ENCODE assay signal across 22 mouse cellular contexts in the genomic region with DNA sequence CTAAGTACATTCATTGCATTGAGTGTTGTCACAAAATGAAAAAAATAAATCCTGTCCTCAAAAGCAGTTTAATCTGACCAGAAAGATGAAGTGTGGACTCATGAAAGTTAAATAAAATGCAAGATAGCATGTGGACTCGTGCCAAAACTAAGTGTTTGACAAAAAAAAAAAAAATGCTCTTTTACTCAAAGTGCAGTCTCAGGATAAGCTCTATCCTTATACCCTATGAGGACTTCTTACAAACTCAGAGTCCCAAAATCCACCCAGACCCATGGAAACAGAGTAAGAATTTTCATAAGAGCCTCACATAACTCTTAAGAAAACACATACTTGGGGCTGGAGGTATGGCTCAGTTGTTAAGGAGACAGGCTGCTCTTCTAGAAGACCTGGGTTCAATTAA.
DNase-seq lines count a peak whose midpoint lies in the region; ATAC-seq and TF ChIP-seq lines count a peak whose summit lies in the region.
"Had no signal": no experiment of that assay in that cellular context is flagged by ENCODE, and none has a peak within 500 bp of the region (broad histone marks: within the 10 kb centered on the region; RNA-seq: fewer than 3 reads in every experiment).

No protein-coding gene starts in this region.

- no peak for TF ChIP-seq CTCF in lung, embryonic 14.5 days (IDR thresholded peaks at IDR 0.05; ENCODE audit: low read depth)
- no peak for TF ChIP-seq CTCF in lung, postnatal 0 days (IDR thresholded peaks at IDR 0.05)
- TF ChIP-seq CTCF in lung, adult 2 months (IDR thresholded peaks at IDR 0.05; ENCODE audit: insufficient read depth, low read length), result no peak

- H3K27ac ChIP-seq in lung, embryonic 14.5 days (ENCODE audit: low read depth), result no peak overlapping the region
- H3K27ac ChIP-seq in lung, embryonic 15.5 days, result no peak overlapping the region
- no peak overlapping the region for H3K27ac ChIP-seq in lung, embryonic 16.5 days (ENCODE audit: low read length)
- no peak overlapping the region for H3K27ac ChIP-seq in lung, postnatal 0 days (ENCODE audit: low read length)

- WGBS in lung, embryonic 14.5 days, result 9% methylated on average over 1 of the region's 1 CpGs
- WGBS in lung, embryonic 15.5 days, result 7% methylated on average over 1 of the region's 1 CpGs
- 18% methylated on average over 1 of the region's 1 CpGs for WGBS in lung, embryonic 16.5 days
- WGBS in lung, postnatal 0 days, result 19% methylated on average over 1 of the region's 1 CpGs
- WGBS in lung, adult 2 months, result 38% methylated on average over 1 of the region's 1 CpGs

- H3K9ac ChIP-seq in lung, embryonic 14.5 days, result no peak overlapping the region
- no peak overlapping the region for H3K9ac ChIP-seq in lung, embryonic 15.5 days
- H3K9ac ChIP-seq in lung, embryonic 16.5 days (ENCODE audit: low read length), result no peak overlapping the region
- no peak overlapping the region for H3K9ac ChIP-seq in lung, postnatal 0 days (replicated peaks; ENCODE audit: low read depth)

- no peak overlapping the region for H3K4me2 ChIP-seq in lung, embryonic 14.5 days
- H3K4me2 ChIP-seq in lung, embryonic 15.5 days, result no peak overlapping the region
- H3K4me2 ChIP-seq in lung, embryonic 16.5 days (ENCODE audit: low read depth, low read length), result no peak overlapping the region
- H3K4me2 ChIP-seq in lung, postnatal 0 days (replicated peaks; ENCODE audit: low read depth, low read length), result no peak overlapping the region

- H3K4me1 ChIP-seq in lung, embryonic 14.5 days (ENCODE audit: insufficient read depth), result no peaks in the 10 kb centered on the region
- H3K4me1 ChIP-seq in lung, embryonic 15.5 days, result no peaks in the 10 kb centered on the region
- H3K4me1 ChIP-seq in lung, embryonic 16.5 days (replicated peaks; ENCODE audit: control insufficient read depth, insufficient read depth, low read length), result peaks cover 6% of the 10 kb centered on the region; the same call in 1 of the 2 replicates
- 0 out of 2 replicates have a peak, but pooled peaks cover 3% of the 10 kb centered on the region for H3K4me1 ChIP-seq in lung, postnatal 0 days (ENCODE audit: insufficient read depth, low read depth, low read length)
- H3K4me1 ChIP-seq in lung, adult 2 months (ENCODE audit: control insufficient read depth, insufficient read depth, low read length), result no peaks in the 10 kb centered on the region

- no peak for TF ChIP-seq EP300 in lung, postnatal 0 days (IDR thresholded peaks at IDR 0.05)

- no peaks in the 10 kb centered on the region for H3K27me3 ChIP-seq in lung, embryonic 14.5 days (ENCODE audit: insufficient read depth, low read length)
- H3K27me3 ChIP-seq in lung, embryonic 15.5 days, result no peaks in the 10 kb centered on the region
- no peaks in the 10 kb centered on the region for H3K27me3 ChIP-seq in lung, embryonic 16.5 days (ENCODE audit: control insufficient read depth, insufficient read depth, low read depth, low read length)
- H3K27me3 ChIP-seq in lung, postnatal 0 days (replicated peaks; ENCODE audit: insufficient read depth, low read length), result no peaks in the 10 kb centered on the region
- H3K27me3 ChIP-seq: CH12.LX, Patski had no signal

- H3K4me3 ChIP-seq in lung, embryonic 14.5 days (ENCODE audit: low read depth, low read length), result no peak overlapping the region
- H3K4me3 ChIP-seq in lung, embryonic 15.5 days, result no peak overlapping the region
- no peak overlapping the region for H3K4me3 ChIP-seq in lung, embryonic 16.5 days (ENCODE audit: low read length)
- no peak overlapping the region for H3K4me3 ChIP-seq in lung, postnatal 0 days (ENCODE audit: low read depth, low read length)
- H3K4me3 ChIP-seq in lung, adult 2 months (replicated peaks; ENCODE audit: extremely low read depth, low read depth, low read length), result no peak overlapping the region

- H3K36me3 ChIP-seq in lung, embryonic 14.5 days (ENCODE audit: insufficient read depth), result no peaks in the 10 kb centered on the region
- H3K36me3 ChIP-seq in lung, embryonic 15.5 days, result no peaks in the 10 kb centered on the region
- no peaks in the 10 kb centered on the region for H3K36me3 ChIP-seq in lung, embryonic 16.5 days (ENCODE audit: control insufficient read depth, insufficient read depth, low read length)
- H3K36me3 ChIP-seq in lung, postnatal 0 days (ENCODE audit: insufficient read depth, low read length), result no peaks in the 10 kb centered on the region
- H3K36me3 ChIP-seq: G1E had no signal

- peak; percentile 80 for DNase-seq in lung, embryonic 14.5 days
- no peak for DNase-seq in lung, postnatal 14 days
- no peak for DNase-seq in lung, postnatal 10 days
- no peak for DNase-seq in lung, postnatal 4 days
- peak; percentile 44 for DNase-seq in lung, postnatal 0 days (ENCODE audit: low spot score)
- no peak for DNase-seq in lung, adult 2 months
- DNase-seq: adrenal gland, adult 2 months; adrenal gland, adult 8-10 months; adrenal gland, postnatal 10 days; adrenal gland, postnatal 14 days; adrenal gland, postnatal 25 days; adrenal gland, postnatal 36 days; B cell, adult 2 months; cerebellum, adult 11 months; cerebellum, adult 11-12 months had no signal

- H3K9me3 ChIP-seq in lung, embryonic 14.5 days (ENCODE audit: low read depth, low read length), result no peaks in the 10 kb centered on the region
- no peaks in the 10 kb centered on the region for H3K9me3 ChIP-seq in lung, embryonic 15.5 days
- H3K9me3 ChIP-seq in lung, embryonic 16.5 days (ENCODE audit: control insufficient read depth, low read length), result no peaks in the 10 kb centered on the region
- H3K9me3 ChIP-seq in lung, postnatal 0 days (ENCODE audit: low read length), result no peaks in the 10 kb centered on the region
- H3K9me3 ChIP-seq: G1E had no signal

- ATAC-seq in lung, embryonic 14.5 days (ENCODE audit: insufficient read depth), result peak; percentile 79; the same call in 1 of the 2 replicates
- ATAC-seq in lung, embryonic 15.5 days (ENCODE audit: borderline replicate concordance, extremely low read depth, low FRiP score, low TSS enrichment), result peak; percentile 78; the same call in 1 of the 2 replicates
- peak; percentile 89 for ATAC-seq in lung, embryonic 16.5 days (ENCODE audit: low read depth)
- no peak for ATAC-seq in lung, postnatal 0 days
- ATAC-seq: activated CD4-positive, CD25-positive, alpha-beta regulatory T cell, adult 4 months; CD4-positive, CD25-positive, alpha-beta regulatory T cell, adult 4 months; Patski had no signal

- no peak for TF ChIP-seq POLR2A in lung, adult 2 months (IDR thresholded peaks at IDR 0.05; ENCODE audit: borderline replicate concordance, extremely low read depth, low read depth, low read length)

Comparison
In these comparisons a context has a peak if more than half of its experiments do, and no peak if none do; other contexts are left out.
1. DNase-seq: peak in lung, embryonic 14.5 days (single experiment) and lung, postnatal 0 days (single experiment); none in lung, postnatal 14 days (single experiment), lung, postnatal 10 days (single experiment), lung, postnatal 4 days (0 of 2) and lung, adult 2 months (single experiment).